Mouse (Mus musculus): ENCODE measurements around the gene Crispld2. TPM values are rescaled to one million over a fixed set of nuclear protein-coding genes. Genes with fewer than 3 reads are reported as not detected.

The Crispld2 gene
- polyA plus RNA-seq, 1 experiment from 2014 or later: 11.1 TPM

DNA sequence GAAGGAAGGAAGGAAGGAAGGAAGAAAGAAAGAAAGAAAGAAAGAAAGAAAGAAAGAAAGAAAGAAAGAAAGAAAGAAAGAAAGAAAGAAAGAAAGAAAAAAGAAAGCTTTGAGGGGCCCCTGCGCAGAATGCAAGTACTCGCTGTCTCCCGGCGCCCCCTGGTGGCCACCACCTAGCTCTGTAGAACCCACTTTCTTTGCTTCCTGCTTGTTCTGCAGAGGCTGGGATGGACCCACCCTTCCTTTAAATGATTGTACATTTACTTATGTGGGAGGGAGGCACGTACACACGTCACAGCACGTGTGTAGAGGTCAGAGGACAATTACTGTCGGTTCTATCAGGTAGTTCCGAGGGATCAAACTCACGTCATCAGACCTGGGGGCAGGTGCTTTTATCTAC lies 85.8 kb downstream of the Crispld2 start:
- Histone ChIP-seq H3K4me1 (peaks cover 17% of the 10 kb centered on the region), H3K9ac (no peak overlapping the region), H3K4me2 (no peak overlapping the region), H3K36me3 (peaks cover 29% of the 10 kb centered on the region), H3K27ac (no peak overlapping the region), H3K4me3 (replicated peaks) (no peak overlapping the region), H3K27me3 (0 out of 2 replicates have a peak, but pooled peaks cover 10% of the 10 kb centered on the region), H3K9me3 (replicated peaks) (no peaks in the 10 kb centered on the region)
- 14% methylated on average over 10 of the region's 10 CpGs for WGBS
- no peak; the same call in 1 of the 2 replicates for ATAC-seq (replicated peaks; ENCODE audit: low FRiP score)

DNA sequence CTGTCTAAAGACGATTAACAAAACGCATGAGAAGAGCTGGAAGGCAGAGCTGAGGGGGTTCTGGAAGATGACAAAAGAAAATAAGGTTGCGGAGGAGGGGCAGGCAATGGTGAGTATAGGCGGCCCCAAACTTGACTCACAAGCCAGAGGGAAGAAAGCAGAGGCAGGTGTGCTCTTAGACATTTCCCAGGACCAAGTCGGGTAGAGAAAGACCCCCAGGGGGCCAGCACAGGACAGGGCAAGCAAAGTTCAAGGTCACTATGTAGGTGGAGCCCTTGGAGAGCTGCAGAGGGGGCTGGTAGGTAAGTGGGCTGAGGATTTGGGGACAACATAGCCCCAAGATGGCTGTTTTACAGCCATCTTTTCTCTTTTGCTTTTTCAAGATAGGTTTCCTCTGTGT lies 87.1 kb downstream of the Crispld2 start:
- no peak for ATAC-seq (replicated peaks; ENCODE audit: low FRiP score)
- H3K9ac ChIP-seq: no peak overlapping the region
- H3K27ac ChIP-seq: no peak overlapping the region
- peaks cover 12% of the 10 kb centered on the region; the same call in 1 of the 2 replicates for H3K4me1 ChIP-seq
- H3K4me2 ChIP-seq: no peak overlapping the region
- H3K4me3 ChIP-seq (replicated peaks): no peak overlapping the region
- WGBS: 59% methylated on average over 5 of the region's 5 CpGs
- no peaks in the 10 kb centered on the region for H3K9me3 ChIP-seq (replicated peaks)
- H3K36me3 ChIP-seq: peaks cover 38% of the 10 kb centered on the region
- 0 out of 2 replicates have a peak, but pooled peaks cover 7% of the 10 kb centered on the region for H3K27me3 ChIP-seq

DNA sequence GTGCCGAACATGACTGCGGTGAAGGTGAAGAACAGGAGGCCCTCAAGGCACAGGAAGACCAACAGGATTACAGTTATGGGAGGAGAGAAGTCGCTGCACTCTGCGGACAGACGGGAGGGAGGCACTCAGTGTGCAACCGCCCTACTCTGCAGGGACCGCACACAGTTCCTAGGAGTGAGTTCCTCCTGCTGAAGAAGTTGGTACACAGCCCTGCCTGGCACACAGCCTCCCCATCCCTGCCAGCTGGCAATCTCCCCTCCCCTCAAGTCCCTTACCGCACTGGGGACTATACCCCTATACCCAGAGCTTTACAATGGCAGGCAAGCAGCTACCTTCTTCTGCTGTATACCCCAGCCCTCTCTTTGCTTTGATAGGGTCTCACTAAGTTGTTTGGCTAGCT lies 91.0 kb downstream of the Crispld2 start:
- H3K4me1 ChIP-seq: no peaks in the 10 kb centered on the region
- H3K9ac ChIP-seq: no peak overlapping the region
- no peak for ATAC-seq (replicated peaks; ENCODE audit: low FRiP score)
- 91% methylated on average over 8 of the region's 8 CpGs for WGBS
- no peak overlapping the region for H3K4me3 ChIP-seq (replicated peaks)
- H3K9me3 ChIP-seq (replicated peaks): no peaks in the 10 kb centered on the region
- no peak overlapping the region for H3K27ac ChIP-seq
- no peaks in the 10 kb centered on the region for H3K27me3 ChIP-seq
- peaks cover 75% of the 10 kb centered on the region for H3K36me3 ChIP-seq
- H3K4me2 ChIP-seq: no peak overlapping the region

DNA sequence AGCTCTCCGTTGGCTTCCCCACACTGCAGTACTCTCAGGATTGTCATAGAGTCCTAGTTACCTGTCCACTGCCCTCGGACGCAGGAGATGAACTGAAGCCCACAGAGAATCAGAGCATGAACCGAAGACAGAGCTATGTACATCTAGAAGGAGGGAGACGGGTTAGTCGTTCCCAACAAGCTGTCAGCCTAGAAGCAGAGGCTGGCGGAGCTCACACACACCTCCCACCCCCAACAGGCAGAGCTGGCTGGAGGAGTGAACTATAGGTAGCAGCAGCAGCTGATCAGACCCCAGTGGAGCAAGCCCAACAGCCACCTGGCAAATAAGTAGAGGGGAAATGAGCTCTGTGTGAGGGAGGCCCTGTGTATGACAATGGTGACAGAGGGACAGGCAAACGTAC lies 92.5 kb downstream of the Crispld2 start:
- Histone ChIP-seq H3K4me3 (replicated peaks) (no peak overlapping the region), H3K27me3 (no peaks in the 10 kb centered on the region), H3K4me2 (no peak overlapping the region), H3K4me1 (no peaks in the 10 kb centered on the region), H3K36me3 (peaks cover 82% of the 10 kb centered on the region), H3K27ac (no peak overlapping the region), H3K9ac (no peak overlapping the region), H3K9me3 (replicated peaks) (no peaks in the 10 kb centered on the region)
- WGBS: 89% methylated on average over 8 of the region's 8 CpGs
- ATAC-seq (replicated peaks; ENCODE audit: low FRiP score): no peak

DNA sequence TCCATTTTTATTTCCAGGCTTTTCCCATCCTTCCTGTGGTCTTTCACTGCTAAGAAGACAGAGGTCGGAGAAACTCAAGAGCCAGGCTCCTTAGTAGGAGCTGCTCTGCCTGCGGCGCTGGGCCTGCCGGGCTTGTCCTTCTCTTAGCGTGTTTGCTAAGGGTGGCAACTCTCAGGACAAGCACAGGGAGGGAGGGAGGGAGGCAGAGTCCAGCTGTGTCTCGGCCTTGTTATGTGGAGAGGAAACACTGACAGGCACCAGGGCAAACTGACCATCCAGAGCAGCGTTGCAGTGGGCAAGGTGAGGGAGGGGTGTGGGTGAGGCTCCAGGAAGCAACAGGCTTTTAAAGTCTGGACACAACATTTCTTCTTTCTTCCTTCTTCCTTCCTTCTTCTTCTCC lies 97.3 kb downstream of the Crispld2 start:
- no peaks in the 10 kb centered on the region for H3K4me1 ChIP-seq
- peaks cover 79% of the 10 kb centered on the region for H3K36me3 ChIP-seq
- no peak overlapping the region for H3K27ac ChIP-seq
- no peak overlapping the region for H3K4me2 ChIP-seq
- WGBS: 75% methylated on average over 7 of the region's 7 CpGs
- ATAC-seq (replicated peaks; ENCODE audit: low FRiP score): no peak
- no peak overlapping the region for H3K9ac ChIP-seq
- H3K4me3 ChIP-seq (replicated peaks): no peak overlapping the region
- no peaks in the 10 kb centered on the region for H3K9me3 ChIP-seq (replicated peaks)
- H3K27me3 ChIP-seq: no peaks in the 10 kb centered on the region

DNA sequence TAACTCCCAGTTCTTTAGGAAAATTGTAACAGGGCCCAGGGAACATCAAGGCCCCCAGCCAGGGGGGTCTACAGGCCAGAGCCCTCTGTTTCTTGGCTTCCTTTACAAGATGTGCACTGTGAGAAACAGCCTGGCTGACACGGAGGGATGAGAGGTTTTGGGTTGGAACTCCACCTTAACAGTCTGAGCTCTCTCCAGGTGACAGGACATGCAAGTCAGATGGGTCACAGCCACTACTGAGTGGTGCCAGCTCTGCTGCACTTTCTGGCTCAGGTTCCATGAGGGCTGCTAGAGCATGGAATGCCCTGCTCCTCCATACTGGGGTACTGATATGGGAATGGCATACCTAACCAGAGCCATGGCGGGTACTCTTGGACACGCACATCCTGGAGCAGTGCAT lies 98.8 kb downstream of the Crispld2 start:
- WGBS: 94% methylated on average over 3 of the region's 3 CpGs
- ATAC-seq (replicated peaks; ENCODE audit: low FRiP score): no peak
- Histone ChIP-seq H3K27ac (no peak overlapping the region), H3K9me3 (replicated peaks) (no peaks in the 10 kb centered on the region), H3K9ac (no peak overlapping the region), H3K4me1 (no peaks in the 10 kb centered on the region), H3K27me3 (no peaks in the 10 kb centered on the region), H3K4me2 (no peak overlapping the region), H3K36me3 (peaks cover 64% of the 10 kb centered on the region), H3K4me3 (replicated peaks) (no peak overlapping the region)

DNA sequence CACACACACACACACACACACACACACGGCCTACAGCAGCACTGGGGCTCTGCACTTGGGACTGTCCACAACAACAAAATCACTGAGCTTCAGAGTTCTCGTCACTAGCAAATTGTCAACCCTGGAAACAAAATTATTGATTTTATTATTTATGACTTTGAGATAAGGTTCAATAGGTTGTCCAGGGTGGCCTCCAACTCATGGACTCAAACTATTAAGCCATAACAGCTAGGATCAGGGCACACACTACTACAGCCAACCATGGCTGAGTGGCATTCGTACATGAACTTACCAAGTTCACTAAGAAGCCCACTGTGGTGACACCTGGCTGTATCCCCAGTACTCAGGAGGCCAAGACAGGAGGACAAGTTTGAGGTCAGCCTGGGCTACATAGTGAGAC lies 100.9 kb downstream of the Crispld2 start:
- peaks cover 44% of the 10 kb centered on the region for H3K36me3 ChIP-seq
- H3K4me3 ChIP-seq (replicated peaks): no peak overlapping the region
- no peak overlapping the region for H3K4me2 ChIP-seq
- no peak overlapping the region for H3K27ac ChIP-seq
- ATAC-seq (replicated peaks; ENCODE audit: low FRiP score): no peak
- no peak overlapping the region for H3K9ac ChIP-seq
- 95% methylated on average over 3 of the region's 3 CpGs for WGBS
- H3K27me3 ChIP-seq: no peaks in the 10 kb centered on the region
- no peaks in the 10 kb centered on the region for H3K9me3 ChIP-seq (replicated peaks)
- 0 out of 2 replicates have a peak, but pooled peaks cover 3% of the 10 kb centered on the region for H3K4me1 ChIP-seq

DNA sequence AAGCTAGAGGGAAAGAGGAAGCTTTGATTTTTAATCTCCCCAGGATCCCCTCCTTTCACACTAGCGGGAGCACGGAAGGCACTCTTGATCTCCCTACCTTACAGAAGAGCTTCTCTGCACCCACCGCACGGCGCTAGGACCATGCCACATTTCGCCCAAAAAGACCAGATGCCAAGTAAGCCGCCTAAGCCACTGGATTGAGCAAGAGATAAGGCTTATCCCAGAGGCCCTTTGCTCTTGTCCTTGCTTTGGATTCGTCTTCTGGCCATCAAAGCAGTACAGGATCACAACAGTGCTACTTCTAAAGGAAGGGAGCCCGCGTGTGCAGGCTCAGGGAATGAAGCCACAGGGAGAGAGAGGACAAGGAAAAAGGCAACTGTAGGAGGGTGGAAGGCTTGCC lies 102.6 kb downstream of the Crispld2 start:
- no peak overlapping the region for H3K4me3 ChIP-seq (replicated peaks)
- peaks cover 8% of the 10 kb centered on the region for H3K4me1 ChIP-seq
- H3K9ac ChIP-seq: no peak overlapping the region
- H3K36me3 ChIP-seq: peaks cover 37% of the 10 kb centered on the region
- H3K9me3 ChIP-seq (replicated peaks): no peaks in the 10 kb centered on the region
- H3K4me2 ChIP-seq: no peak overlapping the region
- WGBS: 91% methylated on average over 10 of the region's 10 CpGs
- no peak overlapping the region for H3K27ac ChIP-seq
- H3K27me3 ChIP-seq: no peaks in the 10 kb centered on the region
- no peak for ATAC-seq (replicated peaks; ENCODE audit: low FRiP score)

DNA sequence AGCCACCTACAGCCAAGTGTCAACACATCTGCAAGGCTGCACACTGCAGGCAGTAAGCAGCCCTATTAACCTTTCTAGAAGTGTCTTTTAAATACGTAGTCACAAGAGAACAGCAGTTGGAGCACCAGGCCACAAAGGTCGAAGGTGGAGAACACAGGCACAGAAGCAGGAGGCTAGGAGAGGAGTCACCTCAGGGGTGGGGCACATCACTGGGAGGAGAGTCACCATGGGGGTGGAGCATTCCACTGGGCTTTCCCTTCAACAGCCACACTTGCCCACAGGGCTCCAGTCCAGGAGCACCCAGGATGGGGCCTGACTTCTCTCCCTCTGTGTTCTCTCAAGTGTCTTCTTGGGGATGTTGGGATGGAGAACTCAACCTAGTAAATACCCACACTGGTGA lies 104.2 kb downstream of the Crispld2 start:
- Histone ChIP-seq H3K4me1 (peaks cover 16% of the 10 kb centered on the region), H3K4me3 (replicated peaks) (no peak overlapping the region), H3K4me2 (no peak overlapping the region), H3K36me3 (peaks cover 22% of the 10 kb centered on the region), H3K27ac (no peak overlapping the region), H3K9ac (no peak overlapping the region), H3K27me3 (no peaks in the 10 kb centered on the region), H3K9me3 (replicated peaks) (no peaks in the 10 kb centered on the region)
- WGBS: 66% methylated on average over 2 of the region's 2 CpGs
- no peak for ATAC-seq (replicated peaks; ENCODE audit: low FRiP score)

DNA sequence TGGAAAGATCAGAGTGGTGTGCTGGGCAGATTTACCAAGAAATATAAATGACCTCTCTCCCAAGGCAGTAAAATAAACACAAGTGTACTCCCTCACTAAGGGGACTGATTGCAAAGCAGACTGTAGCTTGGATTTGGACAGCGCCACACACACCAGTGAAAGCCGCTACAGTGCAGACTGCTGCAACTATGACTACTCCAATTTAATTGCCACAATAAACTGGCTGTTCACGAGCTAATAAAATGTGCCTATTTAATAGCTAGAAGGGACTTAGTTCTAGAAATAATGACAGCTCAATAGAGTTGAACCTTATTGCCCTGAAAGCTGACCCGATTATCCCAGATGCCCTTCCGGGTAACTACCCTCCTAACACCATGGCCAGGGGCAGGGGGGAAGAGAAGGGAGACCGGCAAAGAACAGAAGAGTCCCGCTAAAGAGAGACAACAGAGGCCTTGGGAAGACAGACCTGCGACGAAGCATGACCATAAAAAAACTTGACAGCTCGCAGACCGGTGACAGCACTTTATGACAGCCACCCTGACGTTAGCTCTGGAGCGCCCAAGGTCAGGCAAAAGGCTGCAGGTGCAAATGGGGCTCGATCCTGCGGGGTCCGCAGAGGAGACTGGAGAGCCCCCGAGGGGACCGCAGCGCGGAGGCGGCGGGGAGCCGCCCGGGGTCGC lies 108.3 kb downstream of the Crispld2 start:
- H3K9ac ChIP-seq: peak overlapping the region; percentile 95
- H3K4me1 ChIP-seq: peaks cover 41% of the 10 kb centered on the region
- H3K4me3 ChIP-seq (replicated peaks): peak overlapping the region; percentile 97
- ATAC-seq (replicated peaks; ENCODE audit: low FRiP score): no peak
- H3K27me3 ChIP-seq: no peaks in the 10 kb centered on the region
- H3K27ac ChIP-seq: peak overlapping the region; percentile 97
- H3K4me2 ChIP-seq: peak overlapping the region; percentile 82
- 3% methylated on average over 25 of the region's 25 CpGs for WGBS
- H3K9me3 ChIP-seq (replicated peaks): no peaks in the 10 kb centered on the region
- H3K36me3 ChIP-seq: no peaks in the 10 kb centered on the region; the same call in 1 of the 2 replicates

DNA sequence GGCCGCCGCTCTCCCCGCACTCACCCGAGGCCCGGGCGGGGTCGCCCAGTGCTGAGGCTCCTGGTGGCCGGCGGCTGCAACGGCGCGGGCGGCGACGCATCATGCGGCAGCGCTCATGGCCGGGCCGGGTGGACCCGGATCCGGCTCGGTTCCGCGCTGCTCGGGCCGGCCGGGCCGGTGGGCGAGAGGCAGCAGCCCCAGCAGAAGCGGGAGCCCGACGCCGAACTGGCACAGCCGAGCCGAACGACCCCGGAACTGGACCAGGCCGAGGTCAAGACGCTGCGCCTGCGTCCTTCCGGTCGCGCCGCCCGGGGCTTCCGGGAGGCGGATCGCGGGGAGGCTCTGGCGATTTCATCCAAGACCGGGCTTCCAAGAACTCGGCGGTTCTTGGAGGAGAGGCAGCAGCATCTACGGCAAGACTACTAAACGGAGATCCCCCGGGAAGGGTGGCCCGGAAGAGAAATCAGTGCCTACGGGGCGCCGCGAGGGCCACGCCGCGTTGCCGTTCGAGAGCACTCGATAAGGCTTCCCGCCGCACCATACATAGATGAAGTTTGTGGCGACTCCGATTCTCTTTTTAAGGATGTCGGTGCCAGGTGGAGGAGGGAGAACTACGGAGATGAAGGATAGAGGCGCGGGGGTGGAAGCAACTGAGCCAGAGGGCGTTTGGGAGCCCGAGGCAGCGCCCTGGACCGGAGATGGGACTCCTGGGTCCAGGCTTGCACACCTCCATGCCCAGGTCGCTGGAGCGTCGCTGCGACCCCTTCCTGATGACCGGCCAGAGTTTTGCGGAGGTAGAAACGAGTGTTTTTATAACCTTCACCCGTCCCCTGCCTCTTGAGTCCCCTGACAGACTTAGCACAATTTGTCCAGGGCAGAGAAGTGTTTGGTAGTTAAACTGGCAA lies 109.1 kb downstream of the Crispld2 start, which contains the start of gene Zdhhc7:
Gene Zdhhc7 (minus strand): TSS at position 415 of the 905 bp plus-strand sequence.
- under 1% methylated on average over 88 of the region's 88 CpGs for WGBS
- Histone ChIP-seq H3K9ac (peak within 1 kb of the TSS; percentile 95), H3K27ac (peak within 1 kb of the TSS; percentile 97), H3K4me2 (peak within 1 kb of the TSS; percentile 82), H3K4me1 (peaks cover 45% of the 10 kb centered on the region), H3K4me3 (replicated peaks) (peak within 1 kb of the TSS; percentile 97), H3K36me3 (no peaks in the 10 kb centered on the region; the same call in 1 of the 2 replicates), H3K9me3 (replicated peaks) (no peaks in the 10 kb centered on the region), H3K27me3 (no peaks in the 10 kb centered on the region)
- peak; percentile 71 for ATAC-seq (replicated peaks; ENCODE audit: low FRiP score)

Data from kidney, embryonic 15.5 days (tissue).